Mouse (Mus musculus) right cerebral cortex, postnatal 14 days (tissue): Measurements from ENCODE around the gene Smok2a.
"Not testable (repeated sequence)": the region's sequence is repeated elsewhere in the genome, so short reads cannot be mapped to it uniquely, and the experiment has no call there.

ENCODE experiments used
- DNase-seq: peaks from one replicate; pipeline ENCODE4 v3.0.0; 2022

Smok2a gene

GRCm38 (mm10) chr17:13220888-13221287 is at the start of gene Smok2a:
Smok2a (plus strand) TSS chr17:13221188.
- DNase-seq, result no peak

GRCm38 (mm10) chr17:13173578-13173977 is 47.4 kb upstream of the Smok2a start:
- not testable (repeated sequence) for DNase-seq

GRCm38 (mm10) chr17:13174029-13174428 is 47.0 kb upstream of the Smok2a start:
- DNase-seq, result not testable (repeated sequence)

- not testable (repeated sequence) for DNase-seq
These were observed 45.4 kb upstream of the Smok2a start for GRCm38 (mm10) chr17:13175609-13176008.

- DNase-seq, result not testable (repeated sequence)
These were observed 43.2 kb upstream of the Smok2a start for GRCm38 (mm10) chr17:13177796-13178195.

- not testable (repeated sequence) for DNase-seq
These were observed 42.0 kb upstream of the Smok2a start for GRCm38 (mm10) chr17:13179021-13179420.

- not testable (repeated sequence) for DNase-seq
These were observed 40.5 kb upstream of the Smok2a start for GRCm38 (mm10) chr17:13180491-13180890.

- not testable (repeated sequence) for DNase-seq
These were observed 38.3 kb upstream of the Smok2a start for GRCm38 (mm10) chr17:13182712-13183111.

GRCm38 (mm10) chr17:13184514-13184913 is 36.5 kb upstream of the Smok2a start:
- not testable (repeated sequence) for DNase-seq

- DNase-seq, result not testable (repeated sequence)
These were observed 34.4 kb upstream of the Smok2a start for GRCm38 (mm10) chr17:13186541-13186940.

- not testable (repeated sequence) for DNase-seq
These were observed 33.4 kb upstream of the Smok2a start for GRCm38 (mm10) chr17:13187621-13188020.

- DNase-seq, result not testable (repeated sequence)
These were observed 32.1 kb upstream of the Smok2a start for GRCm38 (mm10) chr17:13188846-13189245.

GRCm38 (mm10) chr17:13190836-13191583 is 30.0 kb upstream of the Smok2a start:
- not testable (repeated sequence) for DNase-seq

GRCm38 (mm10) chr17:13196486-13196885 is 24.5 kb upstream of the Smok2a start:
- not testable (repeated sequence) for DNase-seq

GRCm38 (mm10) chr17:13198812-13199211 is 22.2 kb upstream of the Smok2a start:
- not testable (repeated sequence) for DNase-seq

- peak; percentile 30 for DNase-seq
These were observed 21.0 kb upstream of the Smok2a start for GRCm38 (mm10) chr17:13199880-13200409.

- not testable (repeated sequence) for DNase-seq
These were observed 19.4 kb upstream of the Smok2a start for GRCm38 (mm10) chr17:13201551-13201950.

- DNase-seq, result not testable (repeated sequence)
These were observed 18.4 kb upstream of the Smok2a start for GRCm38 (mm10) chr17:13202453-13203107.

- not testable (repeated sequence) for DNase-seq
These were observed 15.7 kb upstream of the Smok2a start for GRCm38 (mm10) chr17:13205247-13205646.

- DNase-seq, result no peak
These were observed 14.5 kb upstream of the Smok2a start for GRCm38 (mm10) chr17:13206491-13206890.

GRCm38 (mm10) chr17:13208460-13208859 is 12.5 kb upstream of the Smok2a start:
- DNase-seq, result not testable (repeated sequence)

- DNase-seq, result no peak
These were observed 8.7 kb upstream of the Smok2a start for GRCm38 (mm10) chr17:13212136-13212850.

GRCm38 (mm10) chr17:13214169-13214568 is 6.8 kb upstream of the Smok2a start:
- DNase-seq, result no peak
